Mouse (Mus musculus): ENCODE results near the gene Erich2. TPM values are rescaled to one million over a fixed set of nuclear protein-coding genes. Genes with fewer than 3 reads are reported as not detected.

Gene Erich2
- polyA plus RNA-seq, 1 experiment from 2014 or later = 1.9 TPM

DNA sequence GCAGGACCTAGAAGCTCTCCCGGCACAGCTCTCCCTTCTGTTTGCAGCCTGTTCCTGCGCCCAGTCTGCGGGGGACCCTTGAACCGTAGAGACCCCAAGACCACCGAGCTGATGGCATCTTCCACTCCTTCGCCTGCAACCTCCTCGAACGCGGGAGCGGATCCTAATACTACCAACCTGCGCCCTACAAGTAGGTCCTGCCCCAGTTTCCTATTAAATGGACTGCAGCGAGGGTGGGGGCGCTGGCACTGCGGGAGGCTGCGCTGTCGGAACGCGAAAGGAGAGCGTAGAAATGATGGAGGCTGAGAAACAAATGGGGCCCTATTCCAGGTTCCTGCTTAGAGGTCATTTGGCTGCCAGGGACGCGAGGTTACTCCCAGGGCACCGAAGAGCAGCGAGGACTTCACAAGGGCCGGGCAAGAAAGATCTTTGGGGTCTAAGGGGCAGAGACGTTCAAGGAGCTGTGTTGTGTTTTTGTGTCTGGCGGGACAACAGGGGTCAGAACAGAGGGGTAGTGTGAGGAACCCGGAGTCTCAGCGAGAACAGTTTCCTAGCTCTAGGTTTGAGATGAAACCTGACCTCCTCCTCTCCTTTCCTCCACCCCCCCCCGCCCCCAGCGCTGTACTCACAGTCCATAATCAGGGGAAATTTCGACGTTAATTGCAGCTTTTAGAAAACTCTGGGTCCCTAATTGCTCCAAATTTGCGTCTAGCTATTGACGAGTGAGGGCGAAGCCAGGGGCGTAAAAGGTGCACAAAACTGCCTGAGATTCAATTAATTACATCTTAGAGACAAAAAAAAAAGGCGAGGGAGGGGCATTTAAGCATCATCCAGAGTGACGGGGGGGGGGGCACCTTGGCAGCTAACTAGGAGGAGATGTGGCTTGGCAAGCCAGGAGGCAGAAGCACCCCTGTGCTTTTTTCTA is 55.4 kb downstream of the Erich2 start:
- WGBS = 1% methylated on average over 38 of the region's 38 CpGs

DNA sequence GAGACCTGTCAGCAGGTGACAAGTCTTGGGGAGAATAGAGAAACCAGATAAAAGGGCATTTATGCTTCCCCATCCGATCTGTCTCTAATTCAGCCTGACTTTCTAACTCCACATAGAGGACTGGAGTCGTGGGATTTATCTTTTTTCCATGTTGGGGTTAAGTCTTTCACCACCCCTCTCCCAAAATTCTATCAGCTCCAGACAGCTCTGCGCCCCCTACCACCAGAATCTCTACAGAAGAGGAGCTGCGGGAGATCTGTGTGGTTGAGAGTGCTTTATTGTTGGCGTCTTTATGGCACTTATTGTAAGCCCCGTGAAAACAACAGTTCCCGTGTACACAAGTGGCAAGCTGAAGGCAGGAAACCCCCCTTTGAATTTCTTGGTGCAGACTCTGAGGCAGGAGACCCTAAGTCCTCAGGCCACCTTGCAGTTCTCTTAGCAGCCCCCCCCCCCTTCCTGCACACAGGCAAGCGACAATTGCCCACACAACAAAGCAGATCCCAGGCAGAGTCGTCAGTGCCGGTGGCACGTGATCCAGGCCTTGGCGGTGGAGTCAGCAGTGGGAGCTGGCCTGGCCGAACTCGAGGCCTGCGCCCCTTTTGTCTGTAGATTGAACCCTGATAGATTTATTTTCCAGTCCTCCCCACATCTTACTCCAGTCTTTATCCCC is 56.2 kb downstream of the Erich2 start:
- no peak for ATAC-seq (replicated peaks; ENCODE audit: low FRiP score)
- H3K27ac ChIP-seq = no peak overlapping the region
- peaks cover 100% of the 10 kb centered on the region for H3K27me3 ChIP-seq
- H3K4me3 ChIP-seq (replicated peaks) = no peak overlapping the region
- H3K4me1 ChIP-seq = peaks cover 85% of the 10 kb centered on the region
- WGBS = 9% methylated on average over 15 of the region's 15 CpGs
- no peak overlapping the region for H3K9ac ChIP-seq
- no peaks in the 10 kb centered on the region for H3K9me3 ChIP-seq (replicated peaks)
- no peak overlapping the region for H3K4me2 ChIP-seq
- no peaks in the 10 kb centered on the region for H3K36me3 ChIP-seq

More for the DNA sequence above, 55.4 kb downstream of the Erich2 start:
- Histone ChIP-seq H3K9me3 (replicated peaks) (no peaks in the 10 kb centered on the region), H3K27ac (no peak overlapping the region), H3K4me3 (replicated peaks) (peak overlapping the region; percentile 40), H3K27me3 (peaks cover 100% of the 10 kb centered on the region), H3K4me2 (peak overlapping the region; percentile 64), H3K4me1 (peaks cover 84% of the 10 kb centered on the region), H3K36me3 (no peaks in the 10 kb centered on the region), H3K9ac (no peak overlapping the region)
- ATAC-seq (replicated peaks; ENCODE audit: low FRiP score) = no peak

DNA sequence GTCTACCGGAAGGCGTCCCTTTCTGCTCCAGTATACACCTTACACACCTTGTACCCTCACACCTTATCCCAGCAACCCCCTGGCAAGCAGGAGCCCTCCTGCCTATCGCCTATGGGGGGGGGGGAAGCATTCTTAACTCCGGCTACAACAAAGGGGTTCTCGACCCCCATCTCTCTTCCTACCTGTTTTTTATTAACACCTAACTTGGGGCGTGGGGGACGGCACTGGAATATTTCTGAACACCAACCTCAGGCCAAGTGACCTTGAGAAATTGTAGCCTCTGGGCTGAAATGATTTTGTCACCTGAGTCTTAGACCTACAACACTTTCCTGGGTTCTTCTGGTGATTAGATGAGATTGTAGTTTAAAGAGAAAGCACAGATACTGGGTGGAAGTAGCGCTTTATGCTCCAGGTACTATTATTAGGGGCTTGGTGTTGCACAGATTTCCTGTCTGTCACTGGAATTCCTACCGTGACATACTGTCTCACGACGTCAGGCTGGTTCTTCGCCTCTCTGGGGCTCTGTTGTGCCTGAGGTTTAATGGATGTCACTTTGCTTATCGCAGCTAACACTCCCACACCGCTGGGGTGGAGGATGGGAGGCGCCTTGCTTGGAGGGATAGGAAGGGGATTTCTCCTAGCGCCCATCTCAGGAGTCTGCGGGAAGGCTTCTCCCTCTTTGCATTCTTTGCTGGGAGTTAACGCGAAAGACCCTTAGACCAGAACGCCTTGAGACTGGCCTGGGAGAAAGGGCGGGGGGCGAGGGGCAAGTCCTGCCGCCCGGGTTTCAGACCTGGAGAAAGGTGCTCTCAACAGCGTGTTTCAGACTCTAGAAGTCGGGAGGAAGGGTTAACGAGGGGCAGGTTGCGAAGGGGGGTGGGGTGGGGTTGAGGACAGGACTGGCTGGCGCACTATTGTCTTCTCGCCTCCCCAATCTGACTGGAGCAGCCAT is 57.3 kb downstream of the Erich2 start:
- peaks cover 98% of the 10 kb centered on the region for H3K27me3 ChIP-seq
- H3K4me3 ChIP-seq (replicated peaks) = peak overlapping the region; percentile 42
- WGBS = 5% methylated on average over 30 of the region's 30 CpGs
- no peak overlapping the region for H3K27ac ChIP-seq
- H3K9me3 ChIP-seq (replicated peaks) = no peaks in the 10 kb centered on the region
- H3K36me3 ChIP-seq = no peaks in the 10 kb centered on the region
- peaks cover 82% of the 10 kb centered on the region for H3K4me1 ChIP-seq
- H3K4me2 ChIP-seq = peak overlapping the region; percentile 76
- H3K9ac ChIP-seq = no peak overlapping the region
- peak; percentile 20; the same call in 1 of the 2 replicates for ATAC-seq (replicated peaks; ENCODE audit: low FRiP score)

DNA sequence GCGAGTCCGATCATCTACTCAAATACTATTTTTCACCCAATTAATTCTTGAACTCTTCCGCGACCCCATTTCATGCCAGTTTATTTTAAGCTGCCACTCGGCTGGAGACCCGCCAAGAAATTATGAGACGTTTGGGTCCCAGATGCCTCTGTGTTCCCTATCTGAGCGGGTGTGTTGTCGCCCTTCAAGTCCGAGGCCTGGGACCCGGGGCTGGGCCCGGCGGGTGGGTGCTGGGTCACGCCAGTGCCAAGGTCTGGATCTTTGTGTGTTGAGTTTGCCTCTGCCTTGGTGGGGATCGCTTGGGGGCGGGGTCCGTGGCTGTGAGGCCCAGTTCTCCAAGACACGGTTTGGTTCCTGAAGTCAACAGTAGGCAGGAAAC is 58.0 kb downstream of the Erich2 start:
- H3K4me2 ChIP-seq = peak overlapping the region; percentile 76
- ATAC-seq (replicated peaks; ENCODE audit: low FRiP score) = 0 out of 2 replicates have a peak, but pooled peaks have one; percentile 19

DNA sequence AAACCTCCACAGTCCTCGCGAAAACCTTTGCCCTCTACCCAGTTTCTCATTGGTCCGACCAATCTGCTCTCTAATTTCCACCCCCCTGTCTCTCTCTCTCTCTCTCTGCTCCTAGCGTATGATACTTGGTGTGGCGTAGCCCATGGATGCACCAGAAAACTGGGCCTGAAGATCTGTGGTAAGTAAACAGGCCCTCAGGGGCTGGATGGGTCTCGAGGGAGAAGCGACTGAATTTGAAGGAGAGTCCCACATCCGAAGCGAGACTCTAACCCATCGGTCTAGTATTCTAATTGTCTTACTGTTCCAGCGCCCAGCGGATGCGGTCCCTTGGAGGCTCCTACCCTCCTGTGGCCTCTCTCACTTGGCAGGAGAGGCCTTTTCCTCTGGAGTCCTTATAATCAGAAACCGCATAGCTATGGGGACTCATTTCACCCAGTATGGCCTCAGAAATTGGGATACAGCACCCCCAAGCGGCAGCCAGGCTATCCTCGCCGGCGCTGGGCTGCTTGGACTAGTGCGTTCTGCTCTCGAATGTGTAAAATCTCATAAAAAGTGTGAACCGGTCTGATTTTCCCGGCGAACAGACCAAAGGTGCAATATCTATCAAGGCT is 58.6 kb downstream of the Erich2 start:
- H3K4me2 ChIP-seq = peak overlapping the region; percentile 76
- no peak overlapping the region for H3K9ac ChIP-seq
- H3K36me3 ChIP-seq = no peaks in the 10 kb centered on the region
- H3K4me3 ChIP-seq (replicated peaks) = peak overlapping the region; percentile 42
- peaks cover 71% of the 10 kb centered on the region for H3K4me1 ChIP-seq
- H3K9me3 ChIP-seq (replicated peaks) = no peaks in the 10 kb centered on the region
- ATAC-seq (replicated peaks; ENCODE audit: low FRiP score) = no peak
- H3K27me3 ChIP-seq = peaks cover 95% of the 10 kb centered on the region
- H3K27ac ChIP-seq = no peak overlapping the region
- WGBS = 8% methylated on average over 23 of the region's 23 CpGs

More for the DNA sequence above, 58.0 kb downstream of the Erich2 start:
- Histone ChIP-seq H3K36me3 (no peaks in the 10 kb centered on the region), H3K4me1 (peaks cover 76% of the 10 kb centered on the region), H3K9ac (no peak overlapping the region), H3K9me3 (replicated peaks) (no peaks in the 10 kb centered on the region), H3K27ac (no peak overlapping the region), H3K27me3 (peaks cover 96% of the 10 kb centered on the region), H3K4me3 (replicated peaks) (peak overlapping the region; percentile 42)
- 3% methylated on average over 18 of the region's 18 CpGs for WGBS

DNA sequence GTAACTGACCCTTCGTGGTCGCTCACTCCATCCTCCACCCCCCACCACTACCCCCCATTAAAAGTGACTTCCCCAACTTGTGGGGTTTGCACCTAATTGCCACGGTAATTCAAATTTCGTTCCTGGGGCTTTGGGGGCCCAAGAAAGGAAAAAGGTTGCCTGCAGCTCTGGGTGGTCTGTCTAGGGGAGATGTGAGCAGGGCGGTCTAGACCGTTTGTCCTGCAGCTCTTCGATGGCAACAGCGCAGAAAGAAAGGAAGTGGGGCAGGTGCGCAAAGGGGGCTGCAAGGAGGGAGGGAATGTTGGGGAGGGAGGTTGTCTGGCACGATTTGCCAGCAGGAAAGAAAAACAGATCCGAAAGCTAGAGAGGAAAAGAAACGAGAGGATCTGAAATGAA is 59.1 kb downstream of the Erich2 start:
- Histone ChIP-seq H3K27me3 (peaks cover 95% of the 10 kb centered on the region), H3K36me3 (no peaks in the 10 kb centered on the region), H3K4me2 (peak overlapping the region; percentile 76), H3K9ac (no peak overlapping the region), H3K27ac (no peak overlapping the region), H3K4me3 (replicated peaks) (peak overlapping the region; percentile 42), H3K4me1 (peaks cover 67% of the 10 kb centered on the region), H3K9me3 (replicated peaks) (no peaks in the 10 kb centered on the region)
- no peak for ATAC-seq (replicated peaks; ENCODE audit: low FRiP score)
- whole genome bisulfite sequencing = 2% methylated on average over 12 of the region's 12 CpGs

DNA sequence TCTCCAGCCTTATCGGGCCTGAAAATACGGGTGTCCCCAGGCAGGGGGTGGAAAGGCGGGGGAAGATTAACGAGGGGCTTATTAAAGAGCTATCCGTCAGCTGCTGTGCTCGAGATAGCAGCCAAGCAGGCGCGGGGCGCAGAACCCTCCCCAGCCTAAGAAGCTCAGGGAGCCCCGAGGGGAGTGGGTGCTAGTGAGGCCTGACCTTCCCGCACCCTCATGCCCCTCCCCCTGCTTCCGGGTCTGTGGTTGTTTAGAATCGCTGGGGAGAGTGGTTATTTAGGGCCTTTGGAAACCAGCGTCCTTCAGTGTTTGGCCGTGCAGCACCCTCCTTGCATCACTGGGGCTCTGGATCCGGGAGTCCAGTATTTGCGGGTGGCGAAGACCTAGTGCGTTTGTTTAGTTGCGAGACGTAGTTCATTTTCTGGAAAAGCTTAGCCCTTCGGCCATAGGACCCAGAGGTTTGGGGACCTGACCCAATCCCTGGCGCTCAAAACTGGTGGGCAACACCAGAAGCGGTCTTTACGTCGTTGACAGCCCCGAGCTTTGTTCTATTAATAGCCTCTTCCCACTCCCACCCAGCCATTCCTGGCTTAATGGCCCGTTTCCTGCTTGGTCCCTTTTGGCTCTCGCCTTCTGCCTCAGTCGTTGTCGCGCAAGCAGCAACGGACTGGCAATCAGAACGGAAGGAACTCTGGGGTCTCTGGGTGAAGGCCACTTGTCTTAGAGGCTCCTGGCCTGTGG is 59.8 kb downstream of the Erich2 start:
- H3K36me3 ChIP-seq = no peaks in the 10 kb centered on the region
- no peak overlapping the region for H3K27ac ChIP-seq
- peak overlapping the region; percentile 76 for H3K4me2 ChIP-seq
- no peaks in the 10 kb centered on the region for H3K9me3 ChIP-seq (replicated peaks)
- peaks cover 93% of the 10 kb centered on the region for H3K27me3 ChIP-seq
- peaks cover 60% of the 10 kb centered on the region for H3K4me1 ChIP-seq
- under 1% methylated on average over 34 of the region's 34 CpGs for WGBS
- 0 out of 2 replicates have a peak, but pooled peaks have one; percentile 13 for ATAC-seq (replicated peaks; ENCODE audit: low FRiP score)
- peak overlapping the region; percentile 42 for H3K4me3 ChIP-seq (replicated peaks)
- peak overlapping the region; percentile 38; the same call in 1 of the 2 replicates for H3K9ac ChIP-seq

DNA sequence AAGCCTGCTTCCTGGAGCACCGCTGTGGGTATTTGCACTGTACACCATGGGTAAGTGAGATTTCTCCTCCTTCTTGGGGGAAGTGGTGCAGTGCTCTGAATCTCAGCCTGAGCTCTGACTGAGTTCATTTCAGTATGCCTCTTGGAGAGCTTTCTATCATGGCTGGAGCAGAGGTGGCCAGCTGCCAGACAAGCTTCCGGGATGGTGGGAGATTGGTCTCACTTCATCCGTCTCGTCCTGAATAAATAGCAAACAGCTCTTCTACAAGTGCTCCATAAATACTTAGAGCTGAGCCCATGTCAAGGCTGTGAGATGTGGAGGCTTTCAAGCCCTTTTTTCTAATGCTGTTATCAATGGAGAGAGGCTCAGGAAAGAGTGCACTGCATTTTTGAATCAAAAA is 63.1 kb downstream of the Erich2 start:
- H3K4me2 ChIP-seq = no peak overlapping the region
- no peaks in the 10 kb centered on the region for H3K36me3 ChIP-seq
- peaks cover 62% of the 10 kb centered on the region for H3K27me3 ChIP-seq
- H3K9ac ChIP-seq = no peak overlapping the region
- no peak overlapping the region for H3K27ac ChIP-seq
- peaks cover 28% of the 10 kb centered on the region for H3K4me1 ChIP-seq
- WGBS = 55% methylated on average over 4 of the region's 4 CpGs
- ATAC-seq (replicated peaks; ENCODE audit: low FRiP score) = no peak
- no peak overlapping the region for H3K4me3 ChIP-seq (replicated peaks)
- no peaks in the 10 kb centered on the region for H3K9me3 ChIP-seq (replicated peaks)

DNA sequence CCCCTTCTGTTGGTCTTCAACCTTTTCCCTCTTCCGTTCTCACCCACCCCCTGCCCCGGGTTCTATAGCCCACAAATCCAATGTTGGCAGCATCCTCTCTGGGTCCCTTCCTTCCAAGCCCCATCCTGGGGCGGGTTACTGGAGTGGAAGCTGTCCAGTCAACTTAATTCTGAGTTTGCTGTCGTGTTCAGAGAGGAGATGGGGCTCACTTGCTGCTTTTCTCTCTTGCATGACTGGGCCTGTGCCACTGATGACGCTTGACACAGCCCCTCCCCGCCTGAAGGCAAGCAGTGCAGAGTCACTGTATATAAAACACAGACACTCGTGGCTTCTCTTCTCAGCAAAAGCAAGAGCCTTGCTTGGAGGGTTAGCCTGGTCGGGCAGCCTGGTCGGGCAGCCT is 63.6 kb downstream of the Erich2 start:
- Histone ChIP-seq H3K4me3 (replicated peaks) (no peak overlapping the region), H3K4me1 (peaks cover 23% of the 10 kb centered on the region), H3K9me3 (replicated peaks) (no peaks in the 10 kb centered on the region), H3K4me2 (no peak overlapping the region), H3K27me3 (peaks cover 57% of the 10 kb centered on the region), H3K27ac (no peak overlapping the region), H3K36me3 (no peaks in the 10 kb centered on the region), H3K9ac (no peak overlapping the region)
- no peak for ATAC-seq (replicated peaks; ENCODE audit: low FRiP score)
- 62% methylated on average over 9 of the region's 9 CpGs for WGBS

DNA sequence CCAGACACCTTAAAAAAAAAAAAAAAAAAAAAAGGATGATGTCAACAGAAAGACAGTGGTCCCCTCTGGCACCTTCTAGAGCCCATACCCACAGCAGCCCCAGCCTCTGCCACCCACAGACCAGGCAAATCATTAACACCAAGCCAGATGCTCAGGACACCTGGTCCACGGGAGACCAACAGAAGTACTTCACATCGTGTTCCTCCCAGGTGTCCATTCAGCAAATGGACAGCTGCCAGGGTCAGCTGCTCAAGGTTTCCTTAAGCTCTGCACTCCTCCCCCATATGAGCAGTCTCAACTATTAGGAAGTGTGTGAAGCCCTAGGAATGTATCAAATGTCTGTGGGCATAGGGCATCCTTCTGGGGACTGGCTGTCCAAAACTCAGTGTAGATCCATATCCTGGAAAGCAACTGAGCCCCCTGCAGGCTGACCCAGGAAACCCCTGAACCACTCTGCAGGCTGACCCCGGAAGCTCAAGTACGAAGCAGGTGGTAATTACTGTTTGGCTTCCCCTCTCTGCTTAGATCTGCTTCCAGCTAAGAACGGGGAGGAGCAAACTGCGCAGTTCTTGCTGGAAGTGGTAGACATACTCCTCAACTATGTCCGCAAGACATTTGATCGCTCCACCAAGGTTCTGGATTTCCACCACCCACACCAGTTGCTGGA is 65.1 kb downstream of the Erich2 start:
- Histone ChIP-seq H3K9ac (no peak overlapping the region), H3K27ac (no peak overlapping the region), H3K4me2 (no peak overlapping the region), H3K9me3 (replicated peaks) (no peaks in the 10 kb centered on the region), H3K4me3 (replicated peaks) (no peak overlapping the region), H3K4me1 (peaks cover 9% of the 10 kb centered on the region), H3K36me3 (no peaks in the 10 kb centered on the region), H3K27me3 (peaks cover 42% of the 10 kb centered on the region)
- 68% methylated on average over 8 of the region's 8 CpGs for WGBS
- no peak for ATAC-seq (replicated peaks; ENCODE audit: low FRiP score)
